Mouse (Mus musculus): ENCODE measurements at regions not wholly inside any gene's neighbourhood (a gene's known extent, or its start where the extent isn't known, plus 50 kb on each side); places are given as distances from the start of the nearest gene placed in this dataset.

- H3K4me1 ChIP-seq (ENCODE audit: control insufficient read depth, insufficient read depth, low read length), result no peaks in the 10 kb centered on the region
- H3K9ac ChIP-seq (ENCODE audit: low read depth, poor library complexity, severe bottlenecking), result no peak overlapping the region
- TF ChIP-seq POLR2A (IDR thresholded peaks at IDR 0.05; ENCODE audit: insufficient read depth, low read length), result no peak
- TF ChIP-seq CTCF (IDR thresholded peaks at IDR 0.05; ENCODE audit: low read depth, low read length), result no peak
- TF ChIP-seq EP300 (IDR thresholded peaks at IDR 0.05; ENCODE audit: insufficient read depth, low read depth, low read length), result no peak
- H3K36me3 ChIP-seq (ENCODE audit: control insufficient read depth, insufficient read depth, low read length, poor library complexity, severe bottlenecking), result no peaks in the 10 kb centered on the region
- H3K4me3 ChIP-seq (ENCODE audit: low read depth, low read length), result no peak overlapping the region
- H3K27me3 ChIP-seq (ENCODE audit: control insufficient read depth, insufficient read depth, low read length, poor library complexity, severe bottlenecking), result no peaks in the 10 kb centered on the region
- H3K27ac ChIP-seq (ENCODE audit: insufficient read depth, low read length), result no peak overlapping the region
- no peaks in the 10 kb centered on the region for H3K9me3 ChIP-seq (replicated peaks; ENCODE audit: control insufficient read depth, insufficient read depth, low read length, poor library complexity, severe bottlenecking)
Measured at GRCm38 (mm10) chr1:81818884-81819283, 414.0 kb upstream of the Gm9747 start.

GRCm38 (mm10) chr1:81841966-81842365, 390.9 kb upstream of the Gm9747 start:
- TF ChIP-seq POLR2A (IDR thresholded peaks at IDR 0.05; ENCODE audit: insufficient read depth, low read length), result no peak
- no peak for TF ChIP-seq EP300 (IDR thresholded peaks at IDR 0.05; ENCODE audit: insufficient read depth, low read depth, low read length)
- TF ChIP-seq CTCF (IDR thresholded peaks at IDR 0.05; ENCODE audit: low read depth, low read length), result no peak
- Histone ChIP-seq H3K9ac (ENCODE audit: low read depth, poor library complexity, severe bottlenecking) (no peak overlapping the region), H3K36me3 (ENCODE audit: control insufficient read depth, insufficient read depth, low read length, poor library complexity, severe bottlenecking) (no peaks in the 10 kb centered on the region), H3K4me3 (ENCODE audit: low read depth, low read length) (no peak overlapping the region), H3K27me3 (ENCODE audit: control insufficient read depth, insufficient read depth, low read length, poor library complexity, severe bottlenecking) (no peaks in the 10 kb centered on the region), H3K27ac (ENCODE audit: insufficient read depth, low read length) (no peak overlapping the region), H3K4me1 (ENCODE audit: control insufficient read depth, insufficient read depth, low read length) (no peaks in the 10 kb centered on the region), H3K9me3 (replicated peaks; ENCODE audit: control insufficient read depth, insufficient read depth, low read length, poor library complexity, severe bottlenecking) (no peaks in the 10 kb centered on the region)

GRCm38 (mm10) chr1:81850462-81851144, 382.3 kb upstream of the Gm9747 start:
- TF ChIP-seq EP300 (IDR thresholded peaks at IDR 0.05; ENCODE audit: insufficient read depth, low read depth, low read length), result no peak
- no peak for TF ChIP-seq CTCF (IDR thresholded peaks at IDR 0.05; ENCODE audit: low read depth, low read length)
- TF ChIP-seq POLR2A (IDR thresholded peaks at IDR 0.05; ENCODE audit: insufficient read depth, low read length), result no peak
- Histone ChIP-seq H3K27me3 (ENCODE audit: control insufficient read depth, insufficient read depth, low read length, poor library complexity, severe bottlenecking) (no peaks in the 10 kb centered on the region), H3K9me3 (replicated peaks; ENCODE audit: control insufficient read depth, insufficient read depth, low read length, poor library complexity, severe bottlenecking) (no peaks in the 10 kb centered on the region), H3K4me1 (ENCODE audit: control insufficient read depth, insufficient read depth, low read length) (no peaks in the 10 kb centered on the region), H3K9ac (ENCODE audit: low read depth, poor library complexity, severe bottlenecking) (no peak overlapping the region), H3K36me3 (ENCODE audit: control insufficient read depth, insufficient read depth, low read length, poor library complexity, severe bottlenecking) (no peaks in the 10 kb centered on the region), H3K27ac (ENCODE audit: insufficient read depth, low read length) (no peak overlapping the region), H3K4me3 (ENCODE audit: low read depth, low read length) (no peak overlapping the region)

- Histone ChIP-seq H3K9me3 (replicated peaks; ENCODE audit: control insufficient read depth, insufficient read depth, low read length, poor library complexity, severe bottlenecking) (no peaks in the 10 kb centered on the region), H3K9ac (ENCODE audit: low read depth, poor library complexity, severe bottlenecking) (no peak overlapping the region), H3K36me3 (ENCODE audit: control insufficient read depth, insufficient read depth, low read length, poor library complexity, severe bottlenecking) (no peaks in the 10 kb centered on the region), H3K27me3 (ENCODE audit: control insufficient read depth, insufficient read depth, low read length, poor library complexity, severe bottlenecking) (no peaks in the 10 kb centered on the region), H3K4me1 (ENCODE audit: control insufficient read depth, insufficient read depth, low read length) (no peaks in the 10 kb centered on the region), H3K4me3 (ENCODE audit: low read depth, low read length) (no peak overlapping the region), H3K27ac (ENCODE audit: insufficient read depth, low read length) (no peak overlapping the region)
- TF ChIP-seq CTCF (IDR thresholded peaks at IDR 0.05; ENCODE audit: low read depth, low read length) (no peak), POLR2A (IDR thresholded peaks at IDR 0.05; ENCODE audit: insufficient read depth, low read length) (no peak), EP300 (IDR thresholded peaks at IDR 0.05; ENCODE audit: insufficient read depth, low read depth, low read length) (no peak)
Measured at GRCm38 (mm10) chr1:81859464-81859863, 373.4 kb upstream of the Gm9747 start.

GRCm38 (mm10) chr1:81864571-81864970, 368.3 kb upstream of the Gm9747 start:
- TF ChIP-seq CTCF (IDR thresholded peaks at IDR 0.05; ENCODE audit: low read depth, low read length) (no peak), EP300 (IDR thresholded peaks at IDR 0.05; ENCODE audit: insufficient read depth, low read depth, low read length) (no peak), POLR2A (IDR thresholded peaks at IDR 0.05; ENCODE audit: insufficient read depth, low read length) (no peak)
- Histone ChIP-seq H3K27me3 (ENCODE audit: control insufficient read depth, insufficient read depth, low read length, poor library complexity, severe bottlenecking) (no peaks in the 10 kb centered on the region), H3K9me3 (replicated peaks; ENCODE audit: control insufficient read depth, insufficient read depth, low read length, poor library complexity, severe bottlenecking) (no peaks in the 10 kb centered on the region)

GRCm38 (mm10) chr1:81886940-81887531, 345.9 kb upstream of the Gm9747 start:
- Histone ChIP-seq H3K4me3 (ENCODE audit: low read depth, low read length) (no peak overlapping the region), H3K4me1 (ENCODE audit: control insufficient read depth, insufficient read depth, low read length) (no peaks in the 10 kb centered on the region), H3K27ac (ENCODE audit: insufficient read depth, low read length) (no peak overlapping the region), H3K36me3 (ENCODE audit: control insufficient read depth, insufficient read depth, low read length, poor library complexity, severe bottlenecking) (no peaks in the 10 kb centered on the region), H3K9me3 (replicated peaks; ENCODE audit: control insufficient read depth, insufficient read depth, low read length, poor library complexity, severe bottlenecking) (no peaks in the 10 kb centered on the region), H3K27me3 (ENCODE audit: control insufficient read depth, insufficient read depth, low read length, poor library complexity, severe bottlenecking) (no peaks in the 10 kb centered on the region), H3K9ac (ENCODE audit: low read depth, poor library complexity, severe bottlenecking) (no peak overlapping the region)
- TF ChIP-seq POLR2A (IDR thresholded peaks at IDR 0.05; ENCODE audit: insufficient read depth, low read length) (no peak), CTCF (IDR thresholded peaks at IDR 0.05; ENCODE audit: low read depth, low read length) (no peak), EP300 (IDR thresholded peaks at IDR 0.05; ENCODE audit: insufficient read depth, low read depth, low read length) (no peak)

More at GRCm38 (mm10) chr1:81864571-81864970, 368.3 kb upstream of the Gm9747 start:
- Histone ChIP-seq H3K4me3 (ENCODE audit: low read depth, low read length) (no peak overlapping the region), H3K4me1 (ENCODE audit: control insufficient read depth, insufficient read depth, low read length) (no peaks in the 10 kb centered on the region), H3K27ac (ENCODE audit: insufficient read depth, low read length) (no peak overlapping the region), H3K9ac (ENCODE audit: low read depth, poor library complexity, severe bottlenecking) (no peak overlapping the region), H3K36me3 (ENCODE audit: control insufficient read depth, insufficient read depth, low read length, poor library complexity, severe bottlenecking) (no peaks in the 10 kb centered on the region)

Data from ES-Bruce4 (cell line).